Mouse (Mus musculus): Measurements from ENCODE around the gene Cenph. TPM values are rescaled to one million over a fixed set of nuclear protein-coding genes. Genes with fewer than 3 reads are reported as not detected.

Gene Cenph
- total RNA-seq (2023): under 1 TPM; 0.39 to 0.43 TPM

GRCm38 (mm10) chr13:100775252-100776055 is at the start of gene Cenph:
Gene Cenph (minus strand): TSS chr13:100775899.

GRCm38 (mm10) chr13:100786414-100786867 is 10.7 kb upstream of the Cenph start, which contains the start of gene Ccnb1:
Gene Ccnb1 (minus strand): TSS chr13:100786570.

GRCm38 (mm10) chr13:100744036-100744744 is 31.5 kb downstream of the Cenph start, which contains the start of gene Mrps36:
Gene Mrps36 (minus strand): TSS chr13:100744659.

GRCm38 (mm10) chr13:100730861-100731176 is 44.9 kb downstream of the Cenph start, which contains the start of gene Cdk7:
Gene Cdk7 (minus strand): TSS chr13:100730939.

Other genes with a start within 250 kb of the Cenph start
- under 1 TPM; 0.39 to 0.91 TPM for gene Ocln, start 223.2 kb downstream of the Cenph start, total RNA-seq (2023)
- 1 to 10 TPM; 1.5 to 2.3 TPM for gene Marveld2, start 158.9 kb downstream of the Cenph start, total RNA-seq (2023)
- gene Ak6, start 124.9 kb downstream of the Cenph start, total RNA-seq (2023): 10 to 100 TPM; 57.4 to 71.9 TPM
- 10 to 100 TPM; 19.4 to 19.9 TPM for gene Rad17, start 124.8 kb downstream of the Cenph start, total RNA-seq (2023)
- 10 to 100 TPM; 17.6 to 19.0 TPM for gene Taf9, start 124.3 kb downstream of the Cenph start, total RNA-seq (2023)
- 10 to 100 TPM; 15.7 to 17.2 TPM for gene Ccdc125, start 106.2 kb downstream of the Cenph start, total RNA-seq (2023)
- 10 to 100 TPM; 24.7 to 27.3 TPM for gene Cdk7, start 45.0 kb downstream of the Cenph start, total RNA-seq (2023)
- gene Mrps36, start 31.2 kb downstream of the Cenph start, total RNA-seq (2023): 10 to 100 TPM; 23.2 to 39.1 TPM
- 1 to 10 TPM in 1 of 2 experiments, under 1 TPM in 1; 0.94 to 3.0 TPM for gene Ccnb1, start 10.7 kb upstream of the Cenph start, total RNA-seq (2023)
- gene Slc30a5, start 57.5 kb upstream of the Cenph start, total RNA-seq (2023): 10 to 100 TPM; 39.4 to 46.8 TPM